Comparison of ENCODE assay signal across 9 mouse cellular contexts in the genomic region with DNA sequence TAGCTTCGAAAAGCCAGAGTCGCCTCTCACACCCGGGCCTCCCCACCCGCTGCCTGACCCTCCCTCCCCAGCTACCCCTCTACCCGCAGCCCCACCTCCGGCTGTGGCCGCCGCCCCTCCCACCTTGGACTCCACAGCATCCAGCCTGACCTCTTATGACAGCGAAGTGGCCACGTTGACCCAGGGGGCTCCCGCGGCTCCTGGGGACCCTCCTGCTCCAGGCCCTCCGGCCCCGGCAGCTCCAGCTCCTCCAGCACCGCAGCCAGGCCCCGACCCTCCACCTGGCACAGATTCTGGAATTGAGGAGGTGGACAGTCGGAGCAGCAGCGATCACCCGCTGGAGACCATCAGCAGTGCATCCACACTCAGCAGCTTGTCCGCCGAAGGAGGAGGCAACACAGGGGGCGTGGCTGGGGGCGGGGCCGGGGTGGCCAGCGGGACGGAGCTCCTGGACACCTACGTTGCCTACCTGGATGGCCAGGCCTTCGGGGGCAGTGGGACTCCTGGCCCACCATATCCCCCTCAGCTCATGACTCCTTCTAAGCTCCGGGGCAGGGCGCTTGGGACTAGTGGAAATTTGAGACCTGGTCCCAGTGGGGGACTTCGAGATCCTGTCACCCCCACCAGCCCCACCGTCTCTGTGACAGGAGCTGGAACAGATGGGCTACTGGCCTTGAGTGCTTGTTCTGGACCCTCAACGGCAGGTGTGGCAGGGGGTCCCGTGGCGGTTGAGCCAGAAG. TPM values are rescaled to one million over a fixed set of nuclear protein-coding genes. Genes with fewer than 3 reads are reported as not detected.
DNase-seq lines count a peak whose midpoint lies in the region; ATAC-seq and TF ChIP-seq lines count a peak whose summit lies in the region.
"Had no signal": no experiment of that assay in that cellular context is flagged by ENCODE, and none has a peak within 500 bp of the region (broad histone marks: within the 10 kb centered on the region; RNA-seq: fewer than 3 reads in every experiment).

No protein-coding gene starts in this region.

- H3K9me3 ChIP-seq in lung, embryonic 14.5 days (ENCODE audit: low read depth, low read length), result no peaks in the 10 kb centered on the region
- no peaks in the 10 kb centered on the region for H3K9me3 ChIP-seq in limb, embryonic 10.5 days (replicated peaks)

- no peak overlapping the region for H3K9ac ChIP-seq in lung, embryonic 14.5 days

- TF ChIP-seq CTCF in lung, embryonic 14.5 days (IDR thresholded peaks at IDR 0.05; ENCODE audit: low read depth), result no peak

- H3K4me2 ChIP-seq in lung, embryonic 14.5 days, result peak overlapping the region; percentile 38

- H3K27ac ChIP-seq in lung, embryonic 14.5 days (ENCODE audit: low read depth), result no peak overlapping the region
- no peak overlapping the region for H3K27ac ChIP-seq in limb, embryonic 10.5 days

- peaks cover 80% of the 10 kb centered on the region for H3K27me3 ChIP-seq in lung, embryonic 14.5 days (ENCODE audit: insufficient read depth, low read length)
- peaks cover 100% of the 10 kb centered on the region for H3K27me3 ChIP-seq in limb, embryonic 10.5 days (ENCODE audit: low read depth, poor library complexity, severe bottlenecking)

- H3K4me3 ChIP-seq in lung, embryonic 14.5 days (ENCODE audit: low read depth, low read length), result peak overlapping the region; percentile 7; the same call in 1 of the 2 replicates
- H3K4me3 ChIP-seq in limb, embryonic 10.5 days, result peak overlapping the region; percentile 34

- WGBS in lung, embryonic 14.5 days, result under 1% methylated on average over 34 of the region's 35 CpGs
- WGBS in limb, embryonic 10.5 days, result under 1% methylated on average over 35 of the region's 35 CpGs

- H3K36me3 ChIP-seq in lung, embryonic 14.5 days (ENCODE audit: insufficient read depth), result no peaks in the 10 kb centered on the region
- no peaks in the 10 kb centered on the region for H3K36me3 ChIP-seq in limb, embryonic 10.5 days

- no peak for ATAC-seq in lung, embryonic 14.5 days (ENCODE audit: insufficient read depth)

- H3K4me1 ChIP-seq in lung, embryonic 14.5 days (ENCODE audit: insufficient read depth), result peaks cover 7% of the 10 kb centered on the region
- peaks cover 58% of the 10 kb centered on the region for H3K4me1 ChIP-seq in limb, embryonic 10.5 days

- DNase-seq in cerebellum, postnatal 14 days, result peak; percentile 38 to 64
- no peak for DNase-seq in cerebellum, postnatal 4 days (ENCODE audit: low spot score in 2 of 2)
- DNase-seq in lung, embryonic 14.5 days, result no peak
- DNase-seq in lung, postnatal 10 days, result no peak
- peak; percentile 60 for DNase-seq in limb, embryonic 10.5 days (ENCODE audit: low spot score)
- DNase-seq in retina, postnatal 1 day, result peak; percentile 54
- DNase-seq in urinary bladder, adult 18-20 months (ENCODE audit: low spot score in 2 of 2), result no peak
- DNase-seq in frontal cortex, postnatal 36 days (ENCODE audit: low spot score in 2 of 2), result no peak

RNA-seq across cellular contexts. Expression of a gene that starts 30.1 kb away (rescaled TPM):
- 2.0 and 2.9 TPM in 2 replicates for polyA plus RNA-seq in lung, embryonic 14.5 days (2014; fragmentation: Nextera tagmentation; extraction: Ambion mirVana)
- polyA plus RNA-seq in limb, embryonic 10.5 days (2016; fragmentation: Nextera tagmentation; extraction: Ambion mirVana), result 1.1 and 1.9 TPM in 2 replicates
- polyA plus RNA-seq: C2C12 had no signal

RNA-seq across cellular contexts. Expression of a gene that starts 31.8 kb away (rescaled TPM):
- 0.71 and 1.2 TPM in 2 replicates for polyA plus RNA-seq in lung, embryonic 14.5 days (2014; fragmentation: Nextera tagmentation; extraction: Ambion mirVana)
- 0.50 and 0.68 TPM in 2 replicates for polyA plus RNA-seq in limb, embryonic 10.5 days (2016; fragmentation: Nextera tagmentation; extraction: Ambion mirVana)

RNA-seq across cellular contexts. Expression of a gene that starts 43.7 kb away (rescaled TPM):
- 1.3 and 1.6 TPM in 2 replicates for polyA plus RNA-seq in lung, embryonic 14.5 days (2014; fragmentation: Nextera tagmentation; extraction: Ambion mirVana)
- 0.31 and 0.40 TPM in 2 replicates for polyA plus RNA-seq in limb, embryonic 10.5 days (2016; fragmentation: Nextera tagmentation; extraction: Ambion mirVana)

RNA-seq across cellular contexts. Expression of a gene that starts 47.1 kb away (rescaled TPM):
- 1.8 TPM in 2 replicates for polyA plus RNA-seq in lung, embryonic 14.5 days (2014; fragmentation: Nextera tagmentation; extraction: Ambion mirVana)
- 1.1 and 1.7 TPM in 2 replicates for polyA plus RNA-seq in limb, embryonic 10.5 days (2016; fragmentation: Nextera tagmentation; extraction: Ambion mirVana)

Comparison
In these comparisons a context has a peak if more than half of its experiments do, and no peak if none do; other contexts are left out.
1. DNase-seq: peak in cerebellum, postnatal 14 days (2 of 2), limb, embryonic 10.5 days (single experiment) and retina, postnatal 1 day (single experiment); none in cerebellum, postnatal 4 days (0 of 2), lung, embryonic 14.5 days (single experiment), lung, postnatal 10 days (single experiment), urinary bladder, adult 18-20 months (0 of 2) and frontal cortex, postnatal 36 days (0 of 2).